Mouse (Mus musculus): ENCODE measurements around the gene Pgls.

The Pgls gene

GRCm38 (mm10) chr8:71598841-71599240 is 6.9 kb downstream of the Pgls start:
- no peak for DNase-seq (ENCODE audit: low spot score)

- DNase-seq (ENCODE audit: low spot score) = no peak
Measured at GRCm38 (mm10) chr8:71601939-71602665, 10.1 kb downstream of the Pgls start.

- peak; percentile 73 for DNase-seq (ENCODE audit: low spot score)
Measured at GRCm38 (mm10) chr8:71602666-71603334, 10.8 kb downstream of the Pgls start.

- no peak for DNase-seq (ENCODE audit: low spot score)
Measured at GRCm38 (mm10) chr8:71604021-71604420, 12.0 kb downstream of the Pgls start.

GRCm38 (mm10) chr8:71610822-71611651 is 19.1 kb downstream of the Pgls start, which contains the start of gene Colgalt1:
TSS of gene Colgalt1 (plus strand) at chr8:71610998.
- peak; percentile 98 for DNase-seq (ENCODE audit: low spot score)

GRCm38 (mm10) chr8:71612141-71612540 is 20.2 kb downstream of the Pgls start:
- no peak for DNase-seq (ENCODE audit: low spot score)

- no peak for DNase-seq (ENCODE audit: low spot score)
Measured at GRCm38 (mm10) chr8:71613418-71613817, 21.4 kb downstream of the Pgls start.

- no peak for DNase-seq (ENCODE audit: low spot score)
Measured at GRCm38 (mm10) chr8:71619786-71620185, 27.8 kb downstream of the Pgls start.

GRCm38 (mm10) chr8:71625088-71625487 is 33.1 kb downstream of the Pgls start:
- no peak for DNase-seq (ENCODE audit: low spot score)

- no peak for DNase-seq (ENCODE audit: low spot score)
Measured at GRCm38 (mm10) chr8:71626753-71627152, 34.8 kb downstream of the Pgls start.

- no peak for DNase-seq (ENCODE audit: low spot score)
Measured at GRCm38 (mm10) chr8:71627265-71628099, 35.5 kb downstream of the Pgls start.

- DNase-seq (ENCODE audit: low spot score) = no peak
Measured at GRCm38 (mm10) chr8:71628396-71629095, 36.6 kb downstream of the Pgls start.

GRCm38 (mm10) chr8:71629096-71629697 is 37.2 kb downstream of the Pgls start:
- DNase-seq (ENCODE audit: low spot score) = peak; percentile 88

GRCm38 (mm10) chr8:71629781-71630212 is 37.8 kb downstream of the Pgls start:
- DNase-seq (ENCODE audit: low spot score) = peak; percentile 43

GRCm38 (mm10) chr8:71630761-71631160 is 38.8 kb downstream of the Pgls start:
- DNase-seq (ENCODE audit: low spot score) = no peak

GRCm38 (mm10) chr8:71631897-71632296 is 39.9 kb downstream of the Pgls start:
- no peak for DNase-seq (ENCODE audit: low spot score)

- DNase-seq (ENCODE audit: low spot score) = no peak
Measured at GRCm38 (mm10) chr8:71633164-71633563, 41.2 kb downstream of the Pgls start.

GRCm38 (mm10) chr8:71633981-71634667 is 42.1 kb downstream of the Pgls start:
- DNase-seq (ENCODE audit: low spot score) = no peak

GRCm38 (mm10) chr8:71637149-71638095 is 45.4 kb downstream of the Pgls start:
- no peak for DNase-seq (ENCODE audit: low spot score)

Data from ovary, adult 18-20 months (tissue).